Mouse (Mus musculus): ENCODE measurements around the gene Gm45261. TPM values are rescaled to one million over a fixed set of nuclear protein-coding genes. Genes with fewer than 3 reads are reported as not detected.

Gm45261 gene
- total RNA-seq (2014; fragmentation: Nextera tagmentation) = not detected in 2 replicates
- total RNA-seq (2017) = 0.23 TPM in 1 of 2 replicates, not detected in the other
- not detected in 2 replicates for polyA plus RNA-seq (2012)

GRCm38 (mm10) chr1:80461348-80461747, at the start of gene Gm45261:
Gm45261 (minus strand) TSS chr1:80461448.
- H3K4me3 ChIP-seq (ENCODE audit: low read depth, low read length) = no peak within 1 kb of the TSS
- ATAC-seq (ENCODE audit: extremely low read depth, insufficient number of reproducible peaks, low FRiP score, poor library complexity, severe bottlenecking) (no peak), DNase-seq (ENCODE audit: low spot score) (no peak)
- TF ChIP-seq CTCF (IDR thresholded peaks at IDR 0.05; ENCODE audit: low read depth, low read length) = no peak
- TF ChIP-seq GATA2 (IDR thresholded peaks at IDR 0.05; ENCODE audit: borderline replicate concordance, low read depth, low read length) = no peak
- no peak for TF ChIP-seq GATA1 (IDR thresholded peaks at IDR 0.05; ENCODE audit: borderline replicate concordance, low read length)
- TF ChIP-seq TAL1 (conservative IDR thresholded peaks at IDR 0.05; ENCODE audit: low read depth, low read length) = no peak
- TF ChIP-seq POLR2AphosphoS5 (IDR thresholded peaks at IDR 0.05; ENCODE audit: insufficient replicate concordance, low read depth, low read length) = no peak
- no peaks in the 10 kb centered on the region for H3K27me3 ChIP-seq (ENCODE audit: insufficient read depth, low read length)
- H3K4me1 ChIP-seq (ENCODE audit: insufficient read depth, low read depth, low read length) = no peaks in the 10 kb centered on the region
- H3K36me3 ChIP-seq (replicated peaks) = no peaks in the 10 kb centered on the region
- H3K9me3 ChIP-seq (replicated peaks) = no peaks in the 10 kb centered on the region

- TF ChIP-seq TAL1 (conservative IDR thresholded peaks at IDR 0.05; ENCODE audit: low read depth, low read length) (no peak), GATA2 (IDR thresholded peaks at IDR 0.05; ENCODE audit: borderline replicate concordance, low read depth, low read length) (no peak), GATA1 (IDR thresholded peaks at IDR 0.05; ENCODE audit: borderline replicate concordance, low read length) (no peak), CTCF (IDR thresholded peaks at IDR 0.05; ENCODE audit: low read depth, low read length) (no peak), POLR2AphosphoS5 (IDR thresholded peaks at IDR 0.05; ENCODE audit: insufficient replicate concordance, low read depth, low read length) (no peak)
- Histone ChIP-seq H3K9me3 (replicated peaks) (peaks cover 28% of the 10 kb centered on the region), H3K27me3 (ENCODE audit: insufficient read depth, low read length) (no peaks in the 10 kb centered on the region), H3K36me3 (replicated peaks) (no peaks in the 10 kb centered on the region), H3K4me3 (ENCODE audit: low read depth, low read length) (no peak overlapping the region), H3K4me1 (ENCODE audit: insufficient read depth, low read depth, low read length) (no peaks in the 10 kb centered on the region)
- DNase-seq (ENCODE audit: low spot score) (no peak), ATAC-seq (ENCODE audit: extremely low read depth, insufficient number of reproducible peaks, low FRiP score, poor library complexity, severe bottlenecking) (no peak)
These were observed 43.5 kb upstream of the Gm45261 start for GRCm38 (mm10) chr1:80504757-80505156.

DNA sequence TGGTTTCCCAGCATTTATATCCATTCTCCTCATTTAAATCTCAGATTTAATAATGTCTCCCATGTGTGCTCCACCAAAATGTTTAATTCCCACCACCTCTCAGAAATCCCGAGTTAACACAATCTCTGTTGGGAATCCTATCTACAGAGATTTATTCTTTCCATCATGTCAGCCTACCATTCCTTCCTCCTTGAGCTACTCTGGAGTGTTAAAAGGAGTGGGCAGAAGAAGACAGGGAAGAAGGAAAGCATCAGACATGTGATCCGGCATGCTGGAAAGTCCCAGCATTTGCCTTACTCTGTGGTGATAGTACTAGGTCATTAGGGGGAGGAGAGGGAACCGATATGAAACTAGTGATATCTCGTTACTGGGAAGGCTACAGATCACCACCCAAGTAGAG, 42.8 kb upstream of the Gm45261 start:
- Histone ChIP-seq H3K4me3 (ENCODE audit: low read depth, low read length) (no peak overlapping the region), H3K27me3 (ENCODE audit: insufficient read depth, low read length) (no peaks in the 10 kb centered on the region), H3K9me3 (replicated peaks) (peaks cover 28% of the 10 kb centered on the region), H3K4me1 (ENCODE audit: insufficient read depth, low read depth, low read length) (no peaks in the 10 kb centered on the region), H3K36me3 (replicated peaks) (no peaks in the 10 kb centered on the region)
- no peak for DNase-seq (ENCODE audit: low spot score)
- TF ChIP-seq POLR2AphosphoS5 (IDR thresholded peaks at IDR 0.05; ENCODE audit: insufficient replicate concordance, low read depth, low read length) = no peak
- no peak for TF ChIP-seq GATA1 (IDR thresholded peaks at IDR 0.05; ENCODE audit: borderline replicate concordance, low read length)
- no peak for TF ChIP-seq CTCF (IDR thresholded peaks at IDR 0.05; ENCODE audit: low read depth, low read length)
- TF ChIP-seq GATA2 (IDR thresholded peaks at IDR 0.05; ENCODE audit: borderline replicate concordance, low read depth, low read length) = no peak
- TF ChIP-seq TAL1 (conservative IDR thresholded peaks at IDR 0.05; ENCODE audit: low read depth, low read length) = no peak
- no peak for ATAC-seq (ENCODE audit: extremely low read depth, insufficient number of reproducible peaks, low FRiP score, poor library complexity, severe bottlenecking)

DNA sequence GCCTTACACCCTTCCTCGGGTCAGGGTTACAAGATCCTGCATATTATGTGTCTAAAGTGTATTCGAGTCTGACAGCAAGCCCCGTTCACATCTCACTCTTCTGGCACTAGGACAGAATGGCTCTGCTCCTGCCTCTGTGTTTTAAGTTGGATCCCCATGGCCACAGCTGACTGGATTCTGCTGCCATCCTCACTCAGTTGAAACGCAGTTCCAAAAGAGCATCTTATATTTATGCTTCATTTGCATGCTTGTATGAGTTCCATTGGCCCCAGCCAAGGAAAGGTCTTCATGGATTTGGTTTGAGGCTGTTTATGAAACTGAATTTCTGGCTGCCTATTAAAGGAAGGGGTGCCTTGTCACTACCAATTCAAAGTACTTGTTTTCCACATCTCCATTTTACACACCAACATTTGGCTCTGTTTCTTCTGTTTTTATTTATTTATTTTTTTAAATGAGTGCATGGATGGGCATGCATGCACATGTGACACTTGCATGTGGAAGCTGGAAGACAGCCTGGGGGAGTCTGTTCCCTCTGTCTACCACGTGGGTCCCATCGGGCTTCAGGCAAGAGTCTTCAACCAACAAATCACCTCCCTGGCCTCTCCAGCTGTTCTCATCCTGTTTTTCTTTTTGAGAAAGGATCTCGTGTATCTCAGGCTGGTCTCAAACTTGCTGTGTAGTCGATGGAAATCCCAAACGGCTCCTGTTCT, 41.4 kb upstream of the Gm45261 start:
- DNase-seq (ENCODE audit: low spot score) (no peak), ATAC-seq (ENCODE audit: extremely low read depth, insufficient number of reproducible peaks, low FRiP score, poor library complexity, severe bottlenecking) (no peak)
- Histone ChIP-seq H3K9me3 (replicated peaks) (peaks cover 24% of the 10 kb centered on the region), H3K27me3 (ENCODE audit: insufficient read depth, low read length) (no peaks in the 10 kb centered on the region), H3K36me3 (replicated peaks) (no peaks in the 10 kb centered on the region), H3K4me1 (ENCODE audit: insufficient read depth, low read depth, low read length) (no peaks in the 10 kb centered on the region), H3K4me3 (ENCODE audit: low read depth, low read length) (no peak overlapping the region)
- TF ChIP-seq GATA1 (IDR thresholded peaks at IDR 0.05; ENCODE audit: borderline replicate concordance, low read length) = no peak

DNA sequence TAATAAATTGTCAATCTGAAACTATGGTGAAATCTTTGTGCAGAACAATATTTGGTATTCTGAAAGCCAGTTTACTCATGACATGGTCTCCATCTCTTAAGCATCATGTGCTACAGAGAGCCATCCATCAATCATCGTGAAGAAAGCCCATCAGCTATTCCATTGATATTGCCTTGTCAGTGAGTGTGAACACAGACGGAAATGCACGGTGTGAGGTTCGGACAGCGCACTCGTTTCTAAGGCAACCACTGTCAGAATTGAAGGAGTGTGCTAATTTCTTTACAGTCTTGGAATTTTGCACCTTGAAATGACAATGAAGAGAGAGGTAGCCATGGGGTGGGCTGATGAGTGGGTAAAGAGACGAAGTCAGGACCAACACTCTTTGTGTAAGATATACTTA, 38.0 kb upstream of the Gm45261 start:
- TF ChIP-seq CTCF (IDR thresholded peaks at IDR 0.05; ENCODE audit: low read depth, low read length) (no peak), TAL1 (conservative IDR thresholded peaks at IDR 0.05; ENCODE audit: low read depth, low read length) (no peak), GATA2 (IDR thresholded peaks at IDR 0.05; ENCODE audit: borderline replicate concordance, low read depth, low read length) (no peak), GATA1 (IDR thresholded peaks at IDR 0.05; ENCODE audit: borderline replicate concordance, low read length) (no peak), POLR2AphosphoS5 (IDR thresholded peaks at IDR 0.05; ENCODE audit: insufficient replicate concordance, low read depth, low read length) (no peak)
- peaks cover 18% of the 10 kb centered on the region for H3K9me3 ChIP-seq (replicated peaks)
- H3K4me3 ChIP-seq (ENCODE audit: low read depth, low read length) = no peak overlapping the region
- DNase-seq (ENCODE audit: low spot score) (no peak), ATAC-seq (ENCODE audit: extremely low read depth, insufficient number of reproducible peaks, low FRiP score, poor library complexity, severe bottlenecking) (no peak)
- no peaks in the 10 kb centered on the region for H3K27me3 ChIP-seq (ENCODE audit: insufficient read depth, low read length)
- no peaks in the 10 kb centered on the region for H3K4me1 ChIP-seq (ENCODE audit: insufficient read depth, low read depth, low read length)
- H3K36me3 ChIP-seq (replicated peaks) = no peaks in the 10 kb centered on the region

DNA sequence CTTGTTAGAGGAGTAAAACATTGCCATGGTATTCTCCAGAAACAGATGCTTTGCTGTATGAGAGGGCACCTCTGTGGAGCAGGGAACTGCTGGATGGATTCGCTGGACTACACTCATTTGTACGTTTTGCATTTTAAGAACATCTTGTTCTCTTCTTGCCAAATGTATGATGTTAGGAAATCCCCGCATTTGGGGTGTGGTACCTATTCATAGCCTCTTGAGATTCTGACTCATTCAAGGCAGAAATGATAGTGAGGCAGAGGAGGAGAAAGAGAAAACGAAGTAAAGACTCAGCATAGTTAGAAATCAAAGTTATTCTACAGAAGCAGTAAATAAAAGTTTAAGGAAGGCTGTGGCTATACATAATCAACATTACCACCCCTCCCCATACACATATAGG, 35.1 kb upstream of the Gm45261 start:
- peaks cover 8% of the 10 kb centered on the region; the same call in 1 of the 2 replicates for H3K9me3 ChIP-seq (replicated peaks)
- ATAC-seq (ENCODE audit: extremely low read depth, insufficient number of reproducible peaks, low FRiP score, poor library complexity, severe bottlenecking) (no peak), DNase-seq (ENCODE audit: low spot score) (no peak)
- no peaks in the 10 kb centered on the region for H3K4me1 ChIP-seq (ENCODE audit: insufficient read depth, low read depth, low read length)
- TF ChIP-seq GATA2 (IDR thresholded peaks at IDR 0.05; ENCODE audit: borderline replicate concordance, low read depth, low read length) (no peak), TAL1 (conservative IDR thresholded peaks at IDR 0.05; ENCODE audit: low read depth, low read length) (no peak), GATA1 (IDR thresholded peaks at IDR 0.05; ENCODE audit: borderline replicate concordance, low read length) (no peak)
- H3K27me3 ChIP-seq (ENCODE audit: insufficient read depth, low read length) = no peaks in the 10 kb centered on the region
- H3K4me3 ChIP-seq (ENCODE audit: low read depth, low read length) = no peak overlapping the region
- no peaks in the 10 kb centered on the region for H3K36me3 ChIP-seq (replicated peaks)
